Mouse (Mus musculus) adrenal gland, postnatal 25 days (tissue): ENCODE measurements around the gene Slc24a3. TPM values are rescaled to one million over a fixed set of nuclear protein-coding genes. Genes with fewer than 3 reads are reported as not detected.

ENCODE experiments used
- DNase-seq: peaks from one replicate; pipeline ENCODE4 v3.0.0; 2021; ENCODE audit warnings: mixed read lengths
- total RNA-seq: library from RNA; stranded (reverse); gene quantifications from 2 replicates; pipeline ENCODE4 v1.2.3, GENCODE M21; 2021

The Slc24a3 gene
- total RNA-seq, 1 experiment from 2014 or later, result 22.2 TPM

GRCm38 (mm10) chr2:145557361-145557931 is 389.9 kb downstream of the Slc24a3 start:
- no peak for DNase-seq

GRCm38 (mm10) chr2:145562493-145562892 is 394.9 kb downstream of the Slc24a3 start:
- DNase-seq, result no peak

DNA sequence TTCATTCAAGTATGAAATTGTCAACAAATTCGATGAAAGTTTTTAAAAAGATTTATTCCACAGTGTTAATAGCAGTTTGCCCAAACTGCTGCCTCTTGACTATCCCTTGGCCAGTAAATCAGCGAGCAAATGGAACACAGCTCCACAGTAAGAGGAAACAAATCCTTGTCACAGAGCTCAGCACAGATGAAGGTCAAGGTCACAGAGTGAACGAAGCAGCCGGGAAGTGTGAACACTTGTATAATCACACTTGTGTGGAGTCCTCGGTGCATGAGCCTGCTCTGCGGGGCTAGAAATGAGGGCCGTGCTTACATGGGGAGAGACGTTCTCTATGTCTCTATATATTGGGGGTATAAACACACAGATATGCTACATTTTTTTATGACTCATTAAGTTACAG is 397.0 kb downstream of the Slc24a3 start:
- peak; percentile 19 for DNase-seq

GRCm38 (mm10) chr2:145566904-145567303 is 399.4 kb downstream of the Slc24a3 start:
- no peak for DNase-seq

DNA sequence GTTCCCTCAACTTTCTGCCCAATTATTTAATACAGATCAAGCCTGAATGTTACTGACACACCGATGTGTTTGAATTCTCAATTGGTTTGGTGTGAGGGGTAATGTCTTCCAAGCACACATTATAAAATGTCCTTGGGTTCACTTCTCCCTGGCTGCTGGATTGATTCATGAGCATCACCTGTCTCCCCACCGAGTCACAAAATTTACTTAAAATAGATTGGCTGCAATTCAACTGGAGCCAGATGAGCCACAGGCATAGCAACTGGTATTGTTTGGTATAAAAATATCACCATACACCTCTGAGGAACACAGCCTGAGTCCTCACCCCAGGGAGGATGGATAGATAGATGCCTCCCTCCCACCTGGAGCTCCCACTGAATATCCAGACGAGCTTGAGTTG is 404.4 kb downstream of the Slc24a3 start:
- no peak for DNase-seq

- no peak for DNase-seq
These were observed 406.6 kb downstream of the Slc24a3 start for GRCm38 (mm10) chr2:145574148-145574547.

DNA sequence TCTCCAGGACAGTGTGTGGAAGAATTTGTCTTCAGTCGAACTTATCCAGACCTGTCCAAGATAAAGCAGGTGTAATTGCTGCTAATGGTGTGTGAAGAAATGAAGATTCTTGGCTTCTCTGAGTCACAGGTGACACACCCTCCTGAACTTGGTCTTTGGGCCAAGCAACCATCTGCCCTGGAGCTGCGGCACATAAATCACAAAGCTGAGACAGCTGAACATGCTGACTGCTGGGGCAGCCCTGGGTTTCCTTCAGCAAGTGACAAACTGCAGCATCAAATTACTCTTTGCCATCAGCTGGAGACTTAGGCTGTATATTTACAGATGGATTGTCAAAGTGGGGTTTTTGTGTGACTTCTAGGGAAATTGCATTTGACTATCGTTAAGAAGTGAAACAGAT is 415.5 kb downstream of the Slc24a3 start:
- DNase-seq, result no peak

DNA sequence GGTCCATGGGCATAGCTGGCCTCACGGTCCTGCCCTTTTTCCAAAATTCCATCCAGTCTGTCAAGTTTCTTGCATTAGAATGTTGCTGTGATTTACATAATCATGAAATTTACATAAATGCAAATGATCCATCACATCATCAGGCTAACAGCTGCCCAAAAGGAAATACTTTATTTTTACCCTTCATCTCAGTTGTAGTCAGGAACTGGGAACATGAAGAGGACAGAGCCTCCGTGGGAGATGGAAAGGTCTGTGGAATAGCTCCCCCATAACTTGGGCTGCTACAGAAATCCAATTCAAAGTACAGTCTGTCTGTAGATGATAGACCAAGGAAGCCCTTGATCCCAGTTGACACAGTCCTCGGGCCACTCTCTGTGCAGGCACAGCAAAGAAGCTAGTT is 417.9 kb downstream of the Slc24a3 start:
- DNase-seq, result no peak

GRCm38 (mm10) chr2:145588009-145588737 is 420.6 kb downstream of the Slc24a3 start:
- DNase-seq, result peak; percentile 21

- no peak for DNase-seq
These were observed 424.3 kb downstream of the Slc24a3 start for GRCm38 (mm10) chr2:145591881-145592280.

DNA sequence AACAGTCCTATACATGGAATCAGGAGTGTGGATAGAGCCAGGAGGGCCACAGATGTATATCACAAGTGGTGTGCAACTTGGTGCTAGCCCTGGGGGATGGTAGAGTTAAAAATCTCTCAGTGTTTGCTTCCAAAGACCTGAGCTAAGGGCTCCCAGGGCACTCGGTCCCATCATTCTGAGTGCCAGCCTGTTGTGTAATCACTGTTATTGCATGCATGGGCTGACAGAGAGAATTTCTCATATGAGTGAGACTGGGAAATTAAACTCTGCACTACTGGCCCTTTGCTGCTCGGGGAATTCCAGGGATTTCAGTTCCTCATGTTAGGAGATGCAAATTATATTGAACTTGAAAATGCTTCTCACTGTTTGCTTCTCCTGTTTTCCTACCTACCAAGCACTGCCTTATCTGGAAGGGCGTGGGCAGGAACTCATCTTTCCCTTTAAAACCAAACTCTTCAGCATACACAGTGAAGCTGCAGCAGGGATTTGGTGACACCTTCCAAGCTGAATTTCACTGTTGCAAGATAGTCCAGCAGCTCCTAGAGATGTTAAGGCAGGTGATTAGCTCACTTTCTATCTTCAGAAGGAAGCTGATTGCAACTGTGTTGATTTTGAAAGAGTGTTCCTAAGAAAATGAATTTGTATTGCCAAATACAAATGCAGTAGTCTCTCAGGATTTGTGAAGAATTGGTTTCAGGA is 426.2 kb downstream of the Slc24a3 start:
- DNase-seq, result no peak

- no peak for DNase-seq
These were observed 430.3 kb downstream of the Slc24a3 start for GRCm38 (mm10) chr2:145597866-145598265.

DNA sequence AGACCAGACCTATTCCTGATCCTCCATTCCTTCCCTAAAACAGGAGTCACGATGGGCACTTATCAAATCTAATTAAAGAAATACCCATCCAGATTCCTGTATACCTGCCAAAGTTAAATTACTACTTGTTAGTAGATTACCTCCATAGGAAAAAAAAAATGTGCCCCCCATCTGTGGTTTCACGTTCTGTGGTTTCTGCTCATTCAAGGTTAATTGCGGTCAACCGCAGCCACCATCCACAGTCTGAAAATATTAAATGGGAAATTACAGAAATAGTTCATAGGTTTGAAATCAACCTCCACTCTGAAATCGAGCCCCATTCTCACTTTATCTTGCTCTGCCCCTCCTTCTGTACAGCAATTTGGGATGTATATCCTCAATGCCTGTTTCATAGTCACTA is 440.3 kb downstream of the Slc24a3 start:
- no peak for DNase-seq

- DNase-seq, result peak; percentile 45
These were observed 443.5 kb downstream of the Slc24a3 start for GRCm38 (mm10) chr2:145610796-145611705.

GRCm38 (mm10) chr2:145612937-145613336 is 445.4 kb downstream of the Slc24a3 start:
- peak; percentile 20 for DNase-seq

DNA sequence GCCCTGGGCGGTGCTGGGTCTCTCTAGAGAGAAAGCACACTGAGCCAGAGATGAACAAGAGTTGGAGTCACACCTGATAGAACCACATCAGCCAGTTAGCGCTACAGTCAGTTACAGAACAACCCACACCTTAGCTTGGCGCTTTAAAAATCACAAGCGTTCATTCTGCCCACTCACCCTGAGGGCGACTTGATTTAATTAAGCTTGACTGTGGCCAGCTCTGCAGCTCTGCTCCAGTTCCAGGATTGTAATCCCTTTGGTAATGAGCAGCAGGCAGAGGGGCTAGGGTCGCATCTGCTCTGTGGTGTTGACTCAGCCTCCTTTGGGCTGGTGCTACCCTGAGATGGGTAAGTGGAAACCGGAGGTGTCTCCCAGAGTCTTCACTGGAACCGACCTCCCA is 446.2 kb downstream of the Slc24a3 start:
- no peak for DNase-seq

DNA sequence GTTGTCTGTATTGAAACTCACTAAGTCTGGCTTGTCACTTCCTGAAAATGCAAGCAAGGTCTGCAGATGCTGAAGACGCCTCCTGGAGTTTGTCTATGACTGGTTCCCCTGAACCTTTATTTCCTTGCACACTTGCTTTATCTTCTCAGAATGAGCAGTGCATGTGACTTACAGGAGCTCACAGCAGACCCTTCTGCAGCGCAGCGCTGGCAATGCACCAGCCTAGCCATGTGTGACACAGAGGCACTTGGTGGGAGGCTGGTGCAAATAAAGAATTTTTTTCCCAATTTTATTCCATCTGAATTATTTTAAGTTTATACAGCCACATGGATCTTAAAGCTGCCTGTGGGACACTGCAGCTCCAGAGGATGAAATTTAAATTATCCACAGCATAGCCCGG is 452.1 kb downstream of the Slc24a3 start:
- DNase-seq, result no peak

- DNase-seq, result no peak
These were observed 453.2 kb downstream of the Slc24a3 start for GRCm38 (mm10) chr2:145620709-145621108.

GRCm38 (mm10) chr2:145621119-145621518 is 453.6 kb downstream of the Slc24a3 start:
- DNase-seq, result no peak

DNA sequence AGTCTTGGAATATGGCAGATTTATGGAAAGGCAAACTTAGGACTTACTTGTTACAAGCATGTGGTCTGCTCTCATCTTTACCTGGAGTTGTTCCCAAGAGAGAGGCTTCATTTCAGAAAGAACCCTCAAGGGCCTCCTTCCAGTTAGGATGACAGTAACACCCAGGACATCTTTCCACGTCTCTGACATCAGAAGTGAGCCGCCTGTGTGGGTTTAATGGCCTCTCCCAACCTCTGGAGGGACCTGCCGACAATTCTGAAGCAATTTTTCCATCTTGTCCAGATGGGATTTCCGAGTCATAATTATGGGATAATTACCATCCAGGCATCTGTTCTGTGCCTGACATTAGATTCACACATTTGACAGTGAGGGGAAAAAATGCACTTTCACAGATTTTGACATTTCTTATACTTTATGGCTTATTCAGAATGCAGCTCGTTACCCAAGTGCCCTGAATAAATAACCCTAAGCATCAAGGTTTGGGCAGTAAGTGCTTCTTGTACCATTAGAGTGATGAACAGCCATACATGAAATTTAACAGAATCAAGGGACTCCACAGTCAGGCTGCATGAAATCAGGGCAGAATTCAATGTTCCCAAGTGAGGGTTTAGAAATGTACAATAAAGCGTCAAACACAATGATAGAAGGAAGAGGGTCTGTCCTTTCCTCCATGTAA is 463.7 kb downstream of the Slc24a3 start:
- no peak for DNase-seq

DNA sequence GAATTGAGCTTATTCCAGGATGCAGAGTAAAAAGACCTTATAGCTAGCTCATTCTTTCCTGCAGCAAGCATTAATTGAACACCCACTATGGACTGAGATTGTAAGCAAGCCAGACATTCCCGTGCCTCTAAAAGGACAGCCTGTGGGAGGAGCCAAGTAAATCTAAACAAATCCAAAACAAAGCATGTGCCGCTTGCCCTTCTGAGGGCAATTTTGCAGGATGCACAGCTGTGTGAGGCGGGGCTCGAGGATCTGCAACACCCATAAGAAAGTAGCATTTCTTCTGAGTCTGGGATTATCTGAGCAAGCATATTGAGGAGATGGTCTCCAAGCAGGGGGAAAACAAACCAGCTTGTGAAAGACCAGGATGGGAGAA is 464.2 kb downstream of the Slc24a3 start:
- no peak for DNase-seq

DNA sequence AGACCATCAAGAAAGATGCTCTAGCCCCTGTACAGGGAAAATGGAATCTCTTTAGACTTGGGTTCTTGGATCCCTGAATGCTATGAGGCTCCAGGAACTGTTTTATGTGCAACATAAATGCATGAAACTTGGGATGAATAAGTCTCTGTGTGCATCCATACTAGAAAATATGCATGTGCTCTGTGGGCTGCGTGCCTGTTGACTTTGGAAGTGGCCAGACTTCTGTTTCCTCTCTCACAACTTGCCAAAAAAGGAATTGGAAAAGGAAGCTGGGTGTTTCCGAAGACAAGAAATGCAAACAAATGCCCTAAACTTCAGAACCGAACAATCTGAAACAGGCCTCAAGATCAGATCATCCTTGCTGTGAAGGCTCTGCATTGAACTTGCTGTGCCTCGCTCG is 466.3 kb downstream of the Slc24a3 start:
- DNase-seq, result no peak
